Mouse (Mus musculus) forelimb bud, embryonic 11.5 days (tissue): ENCODE measurements at regions not wholly inside any gene's neighbourhood (a gene's known extent, or its start where the extent isn't known, plus 50 kb on each side); places are given as distances from the start of the nearest gene placed in this dataset.
"Not testable (repeated sequence)": the region's sequence is repeated elsewhere in the genome, so short reads cannot be mapped to it uniquely, and the experiment has no call there.

Experiments
- DNase-seq: peaks from one replicate; pipeline ENCODE4 v3.0.0-alpha.2; 2012; ENCODE audit warnings: low read depth, low spot score

- no peak for DNase-seq
Observed at GRCm38 (mm10) chr14:58387348-58388000, 317.1 kb downstream of the Fgf9 start.

GRCm38 (mm10) chr14:58375056-58375455, 304.7 kb downstream of the Fgf9 start:
- DNase-seq = no peak

- no peak for DNase-seq
Observed at GRCm38 (mm10) chr14:58356824-58357223, 286.5 kb downstream of the Fgf9 start.

- no peak for DNase-seq
Observed at GRCm38 (mm10) chr14:58352986-58353385, 282.6 kb downstream of the Fgf9 start.

GRCm38 (mm10) chr14:58336148-58336547, 265.8 kb downstream of the Fgf9 start:
- DNase-seq = no peak

GRCm38 (mm10) chr14:58323164-58323563, 252.8 kb downstream of the Fgf9 start:
- no peak for DNase-seq

- DNase-seq = no peak
Observed at GRCm38 (mm10) chr14:58322461-58322860, 252.1 kb downstream of the Fgf9 start.

- no peak for DNase-seq
Observed at GRCm38 (mm10) chr14:58321875-58322274, 251.5 kb downstream of the Fgf9 start.

- DNase-seq = no peak
Observed at GRCm38 (mm10) chr14:58321234-58321633, 250.9 kb downstream of the Fgf9 start.

- peak; percentile 6 for DNase-seq
Observed at GRCm38 (mm10) chr14:58317640-58318039, 247.3 kb downstream of the Fgf9 start.

- DNase-seq = peak; percentile 12
Observed at GRCm38 (mm10) chr14:58317231-58317630, 246.9 kb downstream of the Fgf9 start.

GRCm38 (mm10) chr14:58307695-58308094, 237.3 kb downstream of the Fgf9 start:
- DNase-seq = no peak

GRCm38 (mm10) chr14:58306832-58307521, 236.6 kb downstream of the Fgf9 start:
- no peak for DNase-seq

- no peak for DNase-seq
Observed at GRCm38 (mm10) chr14:58300411-58300887, 230.1 kb downstream of the Fgf9 start.

GRCm38 (mm10) chr14:58286007-58286525, 215.7 kb downstream of the Fgf9 start:
- DNase-seq = no peak

GRCm38 (mm10) chr14:58282708-58283290, 212.5 kb downstream of the Fgf9 start:
- DNase-seq = no peak

GRCm38 (mm10) chr14:58282264-58282663, 211.9 kb downstream of the Fgf9 start:
- DNase-seq = no peak

GRCm38 (mm10) chr14:58274440-58274839, 204.1 kb downstream of the Fgf9 start:
- DNase-seq = not testable (repeated sequence)

- DNase-seq = no peak
Observed at GRCm38 (mm10) chr14:58273693-58274419, 203.5 kb downstream of the Fgf9 start.

- DNase-seq = no peak
Observed at GRCm38 (mm10) chr14:58265373-58265772, 195.0 kb downstream of the Fgf9 start.

GRCm38 (mm10) chr14:58264401-58264800, 194.1 kb downstream of the Fgf9 start:
- no peak for DNase-seq
